Mouse (Mus musculus): ENCODE data around the gene Ndufa8. TPM values are rescaled to one million over a fixed set of nuclear protein-coding genes. Genes with fewer than 3 reads are reported as not detected.

Gene Ndufa8
- polyA plus RNA-seq, 1 experiment: 86.4 TPM

GRCm38 (mm10) chr2:35994303-35994702, 54.9 kb downstream of the Ndufa8 start:
- Histone ChIP-seq H3K4me3 (ENCODE audit: insufficient read depth, low read length) (no peak overlapping the region), H3K4me1 (ENCODE audit: control insufficient read depth, insufficient read depth, low read length) (peaks cover 2% of the 10 kb centered on the region; the same call in 1 of the 2 replicates), H3K27ac (ENCODE audit: insufficient read depth, low read depth, low read length) (no peak overlapping the region)
- TF ChIP-seq CTCF (IDR thresholded peaks at IDR 0.05; ENCODE audit: low read depth, low read length) (no peak), POLR2A (IDR thresholded peaks at IDR 0.05; ENCODE audit: borderline replicate concordance, low read depth, low read length) (no peak)

- Histone ChIP-seq H3K27ac (ENCODE audit: insufficient read depth, low read depth, low read length) (no peak overlapping the region), H3K4me1 (ENCODE audit: control insufficient read depth, insufficient read depth, low read length) (peaks cover 2% of the 10 kb centered on the region; the same call in 1 of the 2 replicates), H3K4me3 (ENCODE audit: insufficient read depth, low read length) (no peak overlapping the region)
- TF ChIP-seq CTCF (IDR thresholded peaks at IDR 0.05; ENCODE audit: low read depth, low read length) (no peak), POLR2A (IDR thresholded peaks at IDR 0.05; ENCODE audit: borderline replicate concordance, low read depth, low read length) (no peak)
Observed at GRCm38 (mm10) chr2:35993481-35993880, 55.7 kb downstream of the Ndufa8 start.

- peaks cover 2% of the 10 kb centered on the region; the same call in 1 of the 2 replicates for H3K4me1 ChIP-seq (ENCODE audit: control insufficient read depth, insufficient read depth, low read length)
- H3K4me3 ChIP-seq (ENCODE audit: insufficient read depth, low read length): no peak overlapping the region
- H3K27ac ChIP-seq (ENCODE audit: insufficient read depth, low read depth, low read length): no peak overlapping the region
- TF ChIP-seq CTCF (IDR thresholded peaks at IDR 0.05; ENCODE audit: low read depth, low read length) (no peak), POLR2A (IDR thresholded peaks at IDR 0.05; ENCODE audit: borderline replicate concordance, low read depth, low read length) (no peak)
Observed at GRCm38 (mm10) chr2:35992259-35992658, 56.9 kb downstream of the Ndufa8 start.

Other genes with a start within 250 kb of the Ndufa8 start
- gene Ttll11, start 69.5 kb downstream of the Ndufa8 start, polyA plus RNA-seq (2012; ENCODE audit: insufficient read depth, insufficient read length, missing spikeins): not detected in 2 replicates
- gene Morn5, start 52 bp upstream of the Ndufa8 start, polyA plus RNA-seq (2012; ENCODE audit: insufficient read depth, insufficient read length, missing spikeins): not detected in 2 replicates
- not detected in 2 replicates for gene Lhx6, start 56.0 kb upstream of the Ndufa8 start, polyA plus RNA-seq (2012; ENCODE audit: insufficient read depth, insufficient read length, missing spikeins)
- gene Mrrf, start 87.0 kb upstream of the Ndufa8 start, polyA plus RNA-seq (2012; ENCODE audit: insufficient read depth, insufficient read length, missing spikeins): 8.1 and 10.6 TPM in 2 replicates
- 18.6 and 20.7 TPM in 2 replicates for gene Rbm18, start 87.4 kb upstream of the Ndufa8 start, polyA plus RNA-seq (2012; ENCODE audit: insufficient read depth, insufficient read length, missing spikeins)
- 17.1 and 21.6 TPM in 2 replicates for gene Ptgs1, start 181.0 kb upstream of the Ndufa8 start, polyA plus RNA-seq (2012; ENCODE audit: insufficient read depth, insufficient read length, missing spikeins)